Mouse (Mus musculus) liver, embryonic 16.5 days (tissue): ENCODE measurements at regions not wholly inside any gene's neighbourhood (a gene's known extent, or its start where the extent isn't known, plus 50 kb on each side); places are given as distances from the start of the nearest gene placed in this dataset.
"Not testable (repeated sequence)": the region's sequence is repeated elsewhere in the genome, so short reads cannot be mapped to it uniquely, and the experiment has no call there.

Experiments
- ATAC-seq: fragments of 200-750 bp; cut with Nextera tagmentation; 2 replicates; pipeline ENCODE4 v1.8.0; 2017; ENCODE audit warnings: low read depth, mild to moderate bottlenecking, moderate number of reproducible peaks, moderate library complexity
- H3K27ac ChIP-seq: fragments of 300-500 bp; sonication (generic); 2 replicates; pipeline ENCODE4 v1.5.1; 2014; ENCODE audit warnings: mild to moderate bottlenecking, low read length
- H3K27me3 ChIP-seq: fragments of 300-500 bp; sonication (generic); 2 replicates; pipeline ENCODE4 v1.6.1; 2014; ENCODE audit warnings: low read depth, low read length, mixed read lengths; ENCODE audit not compliant: control insufficient read depth, insufficient read depth
- H3K36me3 ChIP-seq: fragments of 300-500 bp; sonication (generic); 2 replicates; pipeline ENCODE4 v1.6.1; 2014; ENCODE audit warnings: mild to moderate bottlenecking; ENCODE audit not compliant: control insufficient read depth, insufficient read depth
- H3K4me1 ChIP-seq: fragments of 300-500 bp; sonication (generic); 2 replicates; pipeline ENCODE4 v1.6.1; 2014; ENCODE audit warnings: low read depth, low read length, mixed read lengths; ENCODE audit not compliant: control insufficient read depth
- H3K4me2 ChIP-seq: fragments of 300-500 bp; sonication (generic); 2 replicates; pipeline ENCODE4 v1.6.1; 2014; ENCODE audit warnings: low read depth, low read length, mixed read lengths
- H3K4me3 ChIP-seq: fragments of 300-500 bp; sonication (generic); 2 replicates; pipeline ENCODE4 v1.5.1; 2014; ENCODE audit warnings: low read depth, mild to moderate bottlenecking, low read length
- H3K9ac ChIP-seq: fragments of 300-500 bp; sonication (generic); 2 replicates; pipeline ENCODE4 v1.6.1; 2014; ENCODE audit warnings: low read depth, low read length
- H3K9me3 ChIP-seq: fragments of 300-500 bp; sonication (generic); replicated peaks from 2 replicates; pipeline ENCODE4 v1.6.1; 2016; ENCODE audit warnings: low read length; ENCODE audit not compliant: control insufficient read depth
- WGBS: fragments of 180-500 bp; shearing (Covaris S2); extraction: QIAGEN DNeasy Blood & Tissue Kit; methylation state at CpG from one replicate; pipeline ENCODE4 v1.1.7; 2014; ENCODE audit not compliant: insufficient replicate concordance; 5-methylcytosine and 5-hydroxymethylcytosine counted together

DNA sequence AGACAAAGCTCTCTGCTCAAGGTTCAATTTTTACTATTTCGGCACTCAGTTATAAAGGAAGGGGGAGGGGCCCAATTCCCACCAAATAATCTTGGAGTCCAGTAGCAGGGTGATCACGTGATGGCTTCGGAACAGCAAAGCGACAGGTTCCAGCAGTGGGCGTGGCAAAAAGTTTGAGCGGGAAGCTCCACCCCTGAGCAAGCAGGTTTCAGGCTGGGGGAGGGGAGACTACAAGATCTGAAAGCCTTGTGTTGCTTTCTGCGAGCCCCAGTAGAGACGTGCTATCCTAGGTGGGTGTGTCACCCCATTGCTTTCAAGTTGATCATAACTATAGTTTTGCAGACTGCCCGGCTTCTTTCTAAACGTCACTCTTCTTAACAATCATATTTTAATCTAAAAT is 106.8 kb upstream of the Supt20 start:
- not testable (repeated sequence) for H3K36me3 ChIP-seq, H3K4me2 ChIP-seq, H3K9ac ChIP-seq, H3K4me3 ChIP-seq, H3K4me1 ChIP-seq, H3K27ac ChIP-seq, H3K9me3 ChIP-seq, ATAC-seq, H3K27me3 ChIP-seq
- 71% methylated on average over 9 of the region's 10 CpGs for WGBS

GRCm38 (mm10) chr3:54587127-54587995 is 105.2 kb upstream of the Supt20 start:
- H3K4me3 ChIP-seq, result no peak overlapping the region
- H3K9me3 ChIP-seq, result no peaks in the 10 kb centered on the region
- no peaks in the 10 kb centered on the region for H3K4me1 ChIP-seq
- H3K9ac ChIP-seq, result no peak overlapping the region
- WGBS, result 71% methylated on average over 21 of the region's 21 CpGs
- H3K36me3 ChIP-seq, result no peaks in the 10 kb centered on the region
- H3K27ac ChIP-seq, result no peak overlapping the region
- no peaks in the 10 kb centered on the region for H3K27me3 ChIP-seq
- no peak for ATAC-seq
- no peak overlapping the region for H3K4me2 ChIP-seq

DNA sequence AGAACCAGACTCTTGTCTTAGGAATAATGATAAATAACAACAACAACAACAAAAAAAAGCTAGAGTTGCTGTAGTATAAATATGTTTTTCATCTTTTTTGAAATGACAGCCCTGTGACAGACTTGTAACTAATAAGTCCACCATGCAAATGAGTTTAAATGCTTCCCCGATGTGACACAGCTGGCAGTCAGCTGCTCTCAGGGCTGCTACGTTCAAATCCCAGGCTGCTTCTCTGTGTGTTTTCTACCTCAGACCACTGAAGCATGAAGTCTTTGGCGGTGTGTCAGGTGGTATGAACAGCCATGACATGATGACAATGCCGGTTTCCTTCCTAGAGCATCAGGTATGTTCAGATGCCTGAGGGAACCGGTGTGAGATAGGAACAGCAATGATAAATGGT is 104.4 kb upstream of the Supt20 start:
- Histone ChIP-seq H3K9me3 (no peaks in the 10 kb centered on the region), H3K4me3 (no peak overlapping the region), H3K4me1 (no peaks in the 10 kb centered on the region), H3K27ac (no peak overlapping the region), H3K9ac (no peak overlapping the region), H3K27me3 (no peaks in the 10 kb centered on the region), H3K36me3 (no peaks in the 10 kb centered on the region), H3K4me2 (no peak overlapping the region)
- ATAC-seq, result no peak
- WGBS, result 62% methylated on average over 5 of the region's 5 CpGs

- Histone ChIP-seq H3K4me3 (no peak overlapping the region), H3K36me3 (no peaks in the 10 kb centered on the region), H3K4me1 (no peaks in the 10 kb centered on the region), H3K9ac (no peak overlapping the region), H3K9me3 (no peaks in the 10 kb centered on the region), H3K4me2 (no peak overlapping the region), H3K27me3 (no peaks in the 10 kb centered on the region), H3K27ac (no peak overlapping the region)
- WGBS, result 29% methylated on average over 9 of the region's 9 CpGs
- 0 out of 2 replicates have a peak, but pooled peaks have one; percentile 47 for ATAC-seq
Observed at GRCm38 (mm10) chr3:54589976-54590375, 102.6 kb upstream of the Supt20 start.

DNA sequence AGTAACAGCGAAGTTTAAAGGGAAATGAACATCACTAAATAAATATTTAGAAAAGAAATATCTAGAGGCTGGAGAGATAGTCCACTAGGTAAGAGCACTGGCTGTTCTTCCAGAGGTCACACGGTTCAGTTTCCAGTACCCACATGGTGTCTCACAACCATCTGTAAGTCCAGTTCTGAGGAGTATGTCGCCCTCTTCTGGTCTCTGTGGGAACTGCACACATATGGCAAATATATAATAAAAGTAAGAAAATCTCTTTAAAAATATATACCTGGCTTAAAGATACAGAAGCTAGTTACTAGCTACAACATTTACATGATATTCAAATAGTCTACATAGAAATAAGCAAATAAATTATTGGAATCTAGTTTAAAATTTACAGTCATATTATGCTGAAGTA is 101.4 kb upstream of the Supt20 start:
- no peaks in the 10 kb centered on the region for H3K9me3 ChIP-seq
- ATAC-seq, result no peak
- no peaks in the 10 kb centered on the region for H3K36me3 ChIP-seq
- H3K4me2 ChIP-seq, result no peak overlapping the region
- no peak overlapping the region for H3K9ac ChIP-seq
- no peaks in the 10 kb centered on the region for H3K27me3 ChIP-seq
- no peak overlapping the region for H3K27ac ChIP-seq
- H3K4me3 ChIP-seq, result no peak overlapping the region
- WGBS, result 57% methylated on average over 3 of the region's 3 CpGs
- no peaks in the 10 kb centered on the region for H3K4me1 ChIP-seq

GRCm38 (mm10) chr3:54592064-54592463 is 100.5 kb upstream of the Supt20 start:
- Histone ChIP-seq H3K4me1 (no peaks in the 10 kb centered on the region), H3K9me3 (no peaks in the 10 kb centered on the region), H3K4me2 (no peak overlapping the region), H3K27me3 (no peaks in the 10 kb centered on the region), H3K36me3 (no peaks in the 10 kb centered on the region), H3K27ac (no peak overlapping the region), H3K9ac (no peak overlapping the region), H3K4me3 (no peak overlapping the region)
- WGBS, result 19% methylated on average over 2 of the region's 2 CpGs
- no peak for ATAC-seq

DNA sequence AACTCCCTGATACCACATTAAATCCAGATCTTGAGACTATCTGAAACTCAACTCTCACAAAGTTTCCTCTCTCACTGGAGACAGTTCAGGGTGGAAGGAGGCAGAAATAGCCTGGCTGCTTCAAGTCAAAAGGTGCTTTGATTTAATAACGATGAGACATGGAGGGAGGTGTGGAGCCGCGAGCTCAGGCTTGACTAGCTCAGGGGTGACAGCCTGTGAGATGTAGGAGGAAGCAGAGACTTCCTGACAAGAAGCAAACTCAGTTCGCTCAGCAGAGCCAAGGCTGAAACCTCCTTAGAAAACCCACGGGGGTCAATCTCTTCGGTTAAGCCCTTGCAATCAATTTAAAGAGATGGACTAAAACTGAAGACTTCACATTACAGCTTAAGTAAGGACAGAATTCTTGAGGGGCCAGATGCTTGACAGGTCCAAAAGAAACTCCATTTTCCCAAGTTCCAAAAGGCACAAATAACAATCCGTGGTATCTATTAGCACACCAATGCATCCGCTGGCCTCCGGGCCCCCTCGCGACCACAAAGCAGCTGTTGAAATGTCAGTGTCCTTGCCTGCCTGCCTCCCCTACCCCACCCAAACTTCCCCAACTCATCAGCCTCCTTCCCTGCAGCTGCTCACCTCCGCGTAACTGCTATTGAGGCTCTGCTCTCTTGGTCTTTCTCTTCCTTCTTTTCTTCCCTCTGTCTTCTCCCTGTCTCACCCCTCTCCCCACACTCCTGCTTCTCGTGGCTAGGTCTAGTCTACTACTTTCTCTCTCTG is 99.8 kb upstream of the Supt20 start:
- no peaks in the 10 kb centered on the region for H3K9me3 ChIP-seq
- no peaks in the 10 kb centered on the region for H3K4me1 ChIP-seq
- no peaks in the 10 kb centered on the region for H3K36me3 ChIP-seq
- H3K4me2 ChIP-seq, result 0 out of 2 replicates have a peak overlapping the region, but pooled peaks have one; percentile 10
- peak; percentile 37; the same call in 1 of the 2 replicates for ATAC-seq
- H3K4me3 ChIP-seq, result no peak overlapping the region
- WGBS, result 14% methylated on average over 14 of the region's 14 CpGs
- H3K27me3 ChIP-seq, result no peaks in the 10 kb centered on the region
- no peak overlapping the region for H3K9ac ChIP-seq
- peak overlapping the region; percentile 24 for H3K27ac ChIP-seq

DNA sequence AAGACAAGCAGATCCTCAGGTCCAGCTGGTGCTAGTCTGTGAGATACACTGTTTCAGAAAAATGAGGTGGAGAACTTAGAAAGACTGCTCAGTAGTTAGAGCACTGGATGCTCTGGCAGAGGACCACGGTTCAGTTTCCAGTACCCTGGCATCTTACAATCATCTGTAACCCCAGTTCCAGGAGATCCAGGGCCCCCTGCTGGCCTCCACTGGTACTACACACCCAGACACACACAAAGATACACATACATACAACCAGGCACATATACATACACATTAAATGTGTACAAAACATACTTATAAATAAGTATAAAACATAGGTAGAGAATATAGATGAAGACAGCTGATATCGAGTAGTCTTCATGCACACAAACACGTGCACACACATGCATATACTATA is 97.4 kb upstream of the Supt20 start:
- 58% methylated on average over 3 of the region's 3 CpGs for WGBS
- H3K36me3 ChIP-seq, result no peaks in the 10 kb centered on the region
- H3K9me3 ChIP-seq, result no peaks in the 10 kb centered on the region
- no peak for ATAC-seq
- no peak overlapping the region for H3K4me3 ChIP-seq
- no peak overlapping the region for H3K9ac ChIP-seq
- no peak overlapping the region for H3K27ac ChIP-seq
- no peaks in the 10 kb centered on the region for H3K27me3 ChIP-seq
- no peaks in the 10 kb centered on the region for H3K4me1 ChIP-seq
- H3K4me2 ChIP-seq, result no peak overlapping the region
